Mouse (Mus musculus): ENCODE data around the gene Pyurf. TPM values are rescaled to one million over a fixed set of nuclear protein-coding genes. Genes with fewer than 3 reads are reported as not detected.

Pyurf gene
- polyA plus RNA-seq (2015; fragmentation: Nextera tagmentation; extraction: Ambion mirVana): 14.5 and 14.9 TPM in 2 replicates

GRCm38 (mm10) chr6:57691467-57692261 is at the start of gene Pyurf:
Pyurf (minus strand) TSS chr6:57692078.
- Histone ChIP-seq H3K9ac (replicated peaks) (peak within 1 kb of the TSS; percentile 79), H3K36me3 (peaks cover 10% of the 10 kb centered on the region), H3K27me3 (no peaks in the 10 kb centered on the region), H3K4me1 (replicated peaks) (peaks cover 8% of the 10 kb centered on the region; the same call in 1 of the 2 replicates), H3K4me3 (replicated peaks) (peak within 1 kb of the TSS; percentile 62), H3K27ac (peak within 1 kb of the TSS; percentile 88), H3K4me2 (replicated peaks) (peak within 1 kb of the TSS; percentile 61), H3K9me3 (no peaks in the 10 kb centered on the region)
- WGBS: under 1% methylated on average over 51 of the region's 52 CpGs
- ATAC-seq: peak; percentile 98

- Histone ChIP-seq H3K4me1 (replicated peaks) (no peaks in the 10 kb centered on the region), H3K27me3 (no peaks in the 10 kb centered on the region), H3K27ac (no peak overlapping the region), H3K36me3 (peaks cover 22% of the 10 kb centered on the region), H3K4me2 (replicated peaks) (no peak overlapping the region), H3K9ac (replicated peaks) (no peak overlapping the region), H3K9me3 (no peaks in the 10 kb centered on the region), H3K4me3 (replicated peaks) (no peak overlapping the region)
- ATAC-seq: no peak
- 94% methylated on average over 1 of the region's 1 CpGs for whole genome bisulfite sequencing
Measured at GRCm38 (mm10) chr6:57721347-57721746, 29.5 kb upstream of the Pyurf start.

GRCm38 (mm10) chr6:57711726-57712125 is 19.8 kb upstream of the Pyurf start:
- Histone ChIP-seq H3K9me3 (no peaks in the 10 kb centered on the region; the same call in 1 of the 2 replicates), H3K4me2 (replicated peaks) (no peak overlapping the region), H3K27me3 (no peaks in the 10 kb centered on the region), H3K4me1 (replicated peaks) (no peaks in the 10 kb centered on the region), H3K27ac (no peak overlapping the region), H3K36me3 (peaks cover 12% of the 10 kb centered on the region), H3K4me3 (replicated peaks) (no peak overlapping the region), H3K9ac (replicated peaks) (no peak overlapping the region)
- WGBS: 53% methylated on average over 1 of the region's 1 CpGs
- ATAC-seq: no peak

- Histone ChIP-seq H3K27me3 (no peaks in the 10 kb centered on the region), H3K36me3 (no peaks in the 10 kb centered on the region), H3K9ac (replicated peaks) (no peak overlapping the region), H3K4me3 (replicated peaks) (no peak overlapping the region), H3K4me2 (replicated peaks) (no peak overlapping the region), H3K27ac (no peak overlapping the region), H3K9me3 (no peaks in the 10 kb centered on the region), H3K4me1 (replicated peaks) (peaks cover 20% of the 10 kb centered on the region)
- ATAC-seq: no peak
- 89% methylated on average over 1 of the region's 1 CpGs for WGBS
Measured at GRCm38 (mm10) chr6:57706721-57707120, 14.8 kb upstream of the Pyurf start.

- peak overlapping the region; percentile 57 for H3K4me3 ChIP-seq (replicated peaks)
- H3K9me3 ChIP-seq: no peaks in the 10 kb centered on the region
- no peaks in the 10 kb centered on the region for H3K36me3 ChIP-seq
- peak overlapping the region; percentile 71 for H3K4me2 ChIP-seq (replicated peaks)
- ATAC-seq: peak; percentile 57
- H3K4me1 ChIP-seq (replicated peaks): peaks cover 31% of the 10 kb centered on the region
- WGBS: 30% methylated on average over 2 of the region's 2 CpGs
- no peaks in the 10 kb centered on the region for H3K27me3 ChIP-seq
- peak overlapping the region; percentile 99 for H3K27ac ChIP-seq
- H3K9ac ChIP-seq (replicated peaks): peak overlapping the region; percentile 83
Measured at GRCm38 (mm10) chr6:57703703-57704102, 11.8 kb upstream of the Pyurf start.

- Histone ChIP-seq H3K36me3 (no peaks in the 10 kb centered on the region), H3K4me2 (replicated peaks) (peak overlapping the region; percentile 71)
- ATAC-seq: peak; percentile 99
Measured at GRCm38 (mm10) chr6:57702743-57703499, 11.0 kb upstream of the Pyurf start.

GRCm38 (mm10) chr6:57702376-57702742 is 10.5 kb upstream of the Pyurf start, which contains the start of gene Lancl2:
Lancl2 (plus strand) TSS chr6:57702540.
- WGBS: 0% methylated on average over 10 of the region's 10 CpGs
- no peaks in the 10 kb centered on the region for H3K9me3 ChIP-seq
- ATAC-seq: peak; percentile 22
- no peaks in the 10 kb centered on the region for H3K27me3 ChIP-seq
- H3K9ac ChIP-seq (replicated peaks): peak within 1 kb of the TSS; percentile 83
- peaks cover 31% of the 10 kb centered on the region for H3K4me1 ChIP-seq (replicated peaks)
- H3K4me2 ChIP-seq (replicated peaks): peak within 1 kb of the TSS; percentile 71
- H3K27ac ChIP-seq: peak within 1 kb of the TSS; percentile 99
- H3K4me3 ChIP-seq (replicated peaks): peak within 1 kb of the TSS; percentile 57
- no peaks in the 10 kb centered on the region for H3K36me3 ChIP-seq

More at GRCm38 (mm10) chr6:57702743-57703499, 11.0 kb upstream of the Pyurf start:
- no peaks in the 10 kb centered on the region for H3K27me3 ChIP-seq
- peak overlapping the region; percentile 57 for H3K4me3 ChIP-seq (replicated peaks)
- H3K9me3 ChIP-seq: no peaks in the 10 kb centered on the region
- WGBS: under 1% methylated on average over 59 of the region's 59 CpGs
- peaks cover 31% of the 10 kb centered on the region for H3K4me1 ChIP-seq (replicated peaks)
- peak overlapping the region; percentile 83 for H3K9ac ChIP-seq (replicated peaks)
- peak overlapping the region; percentile 99 for H3K27ac ChIP-seq

GRCm38 (mm10) chr6:57701686-57702085 is 9.8 kb upstream of the Pyurf start:
- no peaks in the 10 kb centered on the region for H3K36me3 ChIP-seq
- peak overlapping the region; percentile 57 for H3K4me3 ChIP-seq (replicated peaks)
- 35% methylated on average over 4 of the region's 4 CpGs for WGBS
- H3K9ac ChIP-seq (replicated peaks): peak overlapping the region; percentile 83
- H3K4me1 ChIP-seq (replicated peaks): peaks cover 31% of the 10 kb centered on the region
- peak overlapping the region; percentile 99 for H3K27ac ChIP-seq
- no peaks in the 10 kb centered on the region for H3K9me3 ChIP-seq
- H3K4me2 ChIP-seq (replicated peaks): peak overlapping the region; percentile 71
- no peaks in the 10 kb centered on the region for H3K27me3 ChIP-seq
- ATAC-seq: no peak

- no peak overlapping the region for H3K4me2 ChIP-seq (replicated peaks)
- no peak for ATAC-seq
- WGBS: 90% methylated on average over 3 of the region's 3 CpGs
- no peak overlapping the region for H3K9ac ChIP-seq (replicated peaks)
- H3K27ac ChIP-seq: no peak overlapping the region
- peaks cover 8% of the 10 kb centered on the region; the same call in 1 of the 2 replicates for H3K4me1 ChIP-seq (replicated peaks)
- H3K9me3 ChIP-seq: no peaks in the 10 kb centered on the region
- H3K36me3 ChIP-seq: 0 out of 2 replicates have a peak, but pooled peaks cover 3% of the 10 kb centered on the region
- no peak overlapping the region for H3K4me3 ChIP-seq (replicated peaks)
- H3K27me3 ChIP-seq: no peaks in the 10 kb centered on the region
Measured at GRCm38 (mm10) chr6:57693116-57693515, 1.2 kb upstream of the Pyurf start.

GRCm38 (mm10) chr6:57684156-57684555 is 7.7 kb downstream of the Pyurf start:
- Histone ChIP-seq H3K36me3 (peaks cover 24% of the 10 kb centered on the region), H3K27me3 (no peaks in the 10 kb centered on the region), H3K4me1 (replicated peaks) (no peaks in the 10 kb centered on the region), H3K9me3 (peaks cover 8% of the 10 kb centered on the region), H3K27ac (no peak overlapping the region), H3K9ac (replicated peaks) (no peak overlapping the region), H3K4me2 (replicated peaks) (no peak overlapping the region), H3K4me3 (replicated peaks) (no peak overlapping the region)
- WGBS: 97% methylated on average over 1 of the region's 1 CpGs
- ATAC-seq: no peak

GRCm38 (mm10) chr6:57661295-57661694 is 30.6 kb downstream of the Pyurf start:
- H3K36me3 ChIP-seq: no peaks in the 10 kb centered on the region
- no peak overlapping the region for H3K27ac ChIP-seq
- no peak overlapping the region for H3K9ac ChIP-seq (replicated peaks)
- no peak for ATAC-seq
- H3K9me3 ChIP-seq: no peaks in the 10 kb centered on the region
- no peak overlapping the region for H3K4me3 ChIP-seq (replicated peaks)
- no peak overlapping the region for H3K4me2 ChIP-seq (replicated peaks)
- H3K27me3 ChIP-seq: no peaks in the 10 kb centered on the region
- WGBS: 89% methylated on average over 4 of the region's 4 CpGs
- H3K4me1 ChIP-seq (replicated peaks): no peaks in the 10 kb centered on the region

GRCm38 (mm10) chr6:57647256-57647655 is 44.6 kb downstream of the Pyurf start:
- Histone ChIP-seq H3K9me3 (no peaks in the 10 kb centered on the region), H3K4me3 (replicated peaks) (no peak overlapping the region), H3K36me3 (no peaks in the 10 kb centered on the region), H3K4me2 (replicated peaks) (no peak overlapping the region), H3K27ac (no peak overlapping the region), H3K9ac (replicated peaks) (no peak overlapping the region), H3K4me1 (replicated peaks) (no peaks in the 10 kb centered on the region), H3K27me3 (no peaks in the 10 kb centered on the region)
- 71% methylated on average over 1 of the region's 1 CpGs for WGBS
- ATAC-seq: no peak

Measured in midbrain, embryonic 13.5 days (tissue).